Comparison of ENCODE assay signal across 9 mouse cellular contexts in the genomic region with DNA sequence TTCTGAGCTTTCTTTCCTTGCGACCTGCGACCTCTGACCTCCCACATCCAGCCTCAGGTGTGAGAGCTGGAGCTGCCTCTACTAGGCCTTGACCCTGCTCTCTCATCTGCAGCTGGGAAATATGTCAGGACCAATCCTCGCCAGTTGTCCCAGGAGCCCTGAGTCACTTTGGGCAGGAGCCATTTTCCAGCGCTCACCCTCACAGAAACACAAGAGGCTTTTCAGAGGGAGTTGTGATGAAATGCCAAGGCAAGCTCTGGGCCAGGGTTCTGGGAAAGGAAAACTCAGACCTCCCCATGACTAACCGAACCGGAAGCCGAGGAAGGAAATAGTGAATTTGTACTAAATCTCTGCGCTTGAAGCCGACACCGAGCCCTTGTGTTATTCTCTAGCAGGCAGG. TPM values are rescaled to one million over a fixed set of nuclear protein-coding genes. Genes with fewer than 3 reads are reported as not detected.
DNase-seq lines count a peak whose midpoint lies in the region; ATAC-seq and TF ChIP-seq lines count a peak whose summit lies in the region.
"Had no signal": no experiment of that assay in that cellular context is flagged by ENCODE, and none has a peak within 500 bp of the region (broad histone marks: within the 10 kb centered on the region; RNA-seq: fewer than 3 reads in every experiment).

No protein-coding gene starts in this region.

- H3K9ac ChIP-seq in embryonic facial prominence, embryonic 14.5 days (ENCODE audit: low read depth, low read length): no peak overlapping the region
- H3K9ac ChIP-seq in forebrain, embryonic 15.5 days (replicated peaks): no peak overlapping the region
- H3K9ac ChIP-seq: embryonic facial prominence, embryonic 13.5 days had no signal

- no peak for TF ChIP-seq POLR2A in embryonic fibroblast, embryonic 13.5 days (IDR thresholded peaks at IDR 0.05; ENCODE audit: low read depth, low read length)

- no peak overlapping the region for H3K4me3 ChIP-seq in embryonic facial prominence, embryonic 14.5 days (ENCODE audit: low read depth, low read length)
- no peak overlapping the region for H3K4me3 ChIP-seq in embryonic facial prominence, embryonic 10.5 days
- H3K4me3 ChIP-seq in embryonic fibroblast, embryonic 13.5 days (ENCODE audit: insufficient read depth, low read length): no peak overlapping the region
- no peak overlapping the region for H3K4me3 ChIP-seq in forebrain, embryonic 15.5 days
- H3K4me3 ChIP-seq: embryonic facial prominence, embryonic 13.5 days had no signal

- peaks cover 11% of the 10 kb centered on the region for H3K4me1 ChIP-seq in embryonic facial prominence, embryonic 14.5 days (ENCODE audit: control insufficient read depth, insufficient read depth, low read length)
- H3K4me1 ChIP-seq in embryonic facial prominence, embryonic 10.5 days: peaks cover 33% of the 10 kb centered on the region
- H3K4me1 ChIP-seq in embryonic fibroblast, embryonic 13.5 days (ENCODE audit: control insufficient read depth, insufficient read depth, low read length): peaks cover 11% of the 10 kb centered on the region
- peaks cover 12% of the 10 kb centered on the region for H3K4me1 ChIP-seq in forebrain, embryonic 15.5 days

- no peak for TF ChIP-seq CTCF in embryonic fibroblast, embryonic 13.5 days (IDR thresholded peaks at IDR 0.05; ENCODE audit: borderline replicate concordance, insufficient read depth, low read length)

- peak; percentile 48 for DNase-seq in embryonic facial prominence, embryonic 14.5 days (ENCODE audit: low spot score)
- no peak for DNase-seq in embryonic facial prominence, embryonic 10.5 days (ENCODE audit: low spot score)
- DNase-seq in 3T3-L1 (ENCODE audit: low read depth, low spot score): peak; percentile 98
- DNase-seq in layer of hippocampus, adult 9-10 months (ENCODE audit: low spot score): peak; percentile 60
- DNase-seq in T-cell, adult 2 months (ENCODE audit: low spot score): no peak
- DNase-seq in thymus, postnatal 4 days: no peak

- H3K4me2 ChIP-seq in embryonic facial prominence, embryonic 14.5 days (ENCODE audit: low read depth, low read length): no peak overlapping the region
- H3K4me2 ChIP-seq in forebrain, embryonic 15.5 days (replicated peaks): no peak overlapping the region
- H3K4me2 ChIP-seq: embryonic facial prominence, embryonic 13.5 days had no signal

- H3K36me3 ChIP-seq in embryonic facial prominence, embryonic 14.5 days (ENCODE audit: control insufficient read depth, insufficient read depth, low read length): no peaks in the 10 kb centered on the region
- no peaks in the 10 kb centered on the region for H3K36me3 ChIP-seq in embryonic facial prominence, embryonic 10.5 days (replicated peaks)
- no peaks in the 10 kb centered on the region for H3K36me3 ChIP-seq in forebrain, embryonic 15.5 days
- H3K36me3 ChIP-seq: embryonic facial prominence, embryonic 13.5 days had no signal

- H3K27me3 ChIP-seq in embryonic facial prominence, embryonic 14.5 days (replicated peaks; ENCODE audit: control insufficient read depth, insufficient read depth, low read length): no peaks in the 10 kb centered on the region; the same call in 1 of the 2 replicates
- no peaks in the 10 kb centered on the region for H3K27me3 ChIP-seq in embryonic facial prominence, embryonic 10.5 days (replicated peaks; ENCODE audit: low read depth, poor library complexity, severe bottlenecking)
- H3K27me3 ChIP-seq in forebrain, embryonic 15.5 days: no peaks in the 10 kb centered on the region

- no peak overlapping the region for H3K27ac ChIP-seq in embryonic facial prominence, embryonic 14.5 days (replicated peaks; ENCODE audit: low read depth, low read length)
- H3K27ac ChIP-seq in embryonic facial prominence, embryonic 10.5 days (replicated peaks): no peak overlapping the region
- peak overlapping the region; percentile 81 for H3K27ac ChIP-seq in embryonic fibroblast, embryonic 13.5 days (ENCODE audit: insufficient read depth, low read length)
- H3K27ac ChIP-seq in forebrain, embryonic 15.5 days (replicated peaks): no peak overlapping the region
- H3K27ac ChIP-seq: embryonic facial prominence, embryonic 13.5 days had no signal

- 72% methylated on average over 10 of the region's 10 CpGs for WGBS in embryonic facial prominence, embryonic 14.5 days
- WGBS in embryonic facial prominence, embryonic 10.5 days: 84% methylated on average over 10 of the region's 10 CpGs
- 84% methylated on average over 10 of the region's 10 CpGs for WGBS in forebrain, embryonic 15.5 days

- ATAC-seq in embryonic facial prominence, embryonic 14.5 days (ENCODE audit: low read depth): no peak
- ATAC-seq in forebrain, embryonic 15.5 days (replicated peaks): no peak

- H3K9me3 ChIP-seq in embryonic facial prominence, embryonic 14.5 days (ENCODE audit: control insufficient read depth, low read length): no peaks in the 10 kb centered on the region
- no peaks in the 10 kb centered on the region for H3K9me3 ChIP-seq in embryonic facial prominence, embryonic 10.5 days
- no peaks in the 10 kb centered on the region for H3K9me3 ChIP-seq in forebrain, embryonic 15.5 days
- H3K9me3 ChIP-seq: embryonic facial prominence, embryonic 13.5 days had no signal

RNA-seq across cellular contexts. Expression of gene Galnt2, which starts 38.2 kb away (rescaled TPM):
- polyA plus RNA-seq in embryonic facial prominence, embryonic 14.5 days (2014; fragmentation: Nextera tagmentation; extraction: Ambion mirVana): 66.1 and 70.0 TPM in 2 replicates
- polyA plus RNA-seq in embryonic facial prominence, embryonic 10.5 days (2016; fragmentation: Nextera tagmentation; extraction: Ambion mirVana): 34.8 and 42.2 TPM in 2 replicates
- polyA plus RNA-seq in embryonic fibroblast, embryonic 13.5 days (2011; ENCODE audit: insufficient read length, low read depth, missing spikeins): 20.3 and 45.2 TPM in 2 replicates
- 54.2 and 56.3 TPM in 2 replicates for polyA plus RNA-seq in forebrain, embryonic 15.5 days (2015; fragmentation: Nextera tagmentation; extraction: Ambion mirVana)

Comparison
In these comparisons a context has a peak if more than half of its experiments do, and no peak if none do; other contexts are left out.
1. DNase-seq: peak in embryonic facial prominence, embryonic 14.5 days (single experiment), 3T3-L1 (single experiment) and layer of hippocampus, adult 9-10 months (single experiment); none in embryonic facial prominence, embryonic 10.5 days (single experiment), T-cell, adult 2 months (single experiment) and thymus, postnatal 4 days (single experiment).